In genomic region chr2:166116704-166117103, GRCm38 (mm10) we compare ENCODE assay signal across 15 mouse cellular contexts.
"Had no signal": no experiment of that assay in that cellular context is flagged by ENCODE, and none has a peak within 500 bp of the region (broad histone marks: within the 10 kb centered on the region; RNA-seq: fewer than 3 reads in every experiment).

No protein-coding gene starts in this region.

- H3K4me3 ChIP-seq: limb, embryonic 10.5 days; limb, embryonic 13.5 days; liver, embryonic 12.5 days; liver, embryonic 15.5 days; lung, embryonic 15.5 days; midbrain, embryonic 12.5 days; midbrain, embryonic 15.5 days; neural tube, embryonic 12.5 days; neural tube, embryonic 15.5 days had no signal

- H3K4me2 ChIP-seq: limb, embryonic 13.5 days; liver, embryonic 12.5 days; liver, embryonic 15.5 days; lung, embryonic 15.5 days; midbrain, embryonic 12.5 days; midbrain, embryonic 15.5 days; neural tube, embryonic 12.5 days; neural tube, embryonic 15.5 days had no signal

- H3K9ac ChIP-seq: limb, embryonic 13.5 days; liver, embryonic 12.5 days; liver, embryonic 15.5 days; lung, embryonic 15.5 days; midbrain, embryonic 12.5 days; midbrain, embryonic 15.5 days; neural tube, embryonic 12.5 days; neural tube, embryonic 15.5 days had no signal

- ATAC-seq: intestine, embryonic 16.5 days; liver, embryonic 12.5 days; midbrain, embryonic 15.5 days had no signal

- H3K27ac ChIP-seq: limb, embryonic 10.5 days; limb, embryonic 13.5 days; liver, embryonic 12.5 days; liver, embryonic 15.5 days; lung, embryonic 15.5 days; midbrain, embryonic 12.5 days; midbrain, embryonic 15.5 days; neural tube, embryonic 12.5 days; neural tube, embryonic 15.5 days had no signal

- H3K9me3 ChIP-seq: limb, embryonic 10.5 days; limb, embryonic 13.5 days; liver, embryonic 12.5 days; liver, embryonic 15.5 days; lung, embryonic 15.5 days; midbrain, embryonic 12.5 days; midbrain, embryonic 15.5 days; neural tube, embryonic 12.5 days; neural tube, embryonic 15.5 days had no signal

- H3K4me1 ChIP-seq: liver, embryonic 12.5 days; liver, embryonic 15.5 days; neural tube, embryonic 15.5 days had no signal

- H3K27me3 ChIP-seq: limb, embryonic 13.5 days; liver, embryonic 12.5 days; liver, embryonic 15.5 days; lung, embryonic 15.5 days; midbrain, embryonic 15.5 days; neural tube, embryonic 12.5 days; neural tube, embryonic 15.5 days had no signal

- DNase-seq: liver; right cerebral cortex, adult 18-20 months; right cerebral cortex, postnatal 14 days; right cerebral cortex, postnatal 4 days; thymus, postnatal 25 days had no signal

- H3K36me3 ChIP-seq: liver, embryonic 12.5 days; liver, embryonic 15.5 days; lung, embryonic 15.5 days had no signal
